Mouse (Mus musculus) stomach, postnatal 0 days (tissue): ENCODE results near the gene Als2.

Source experiments
- CTCF ChIP-seq: IDR thresholded peaks from 2 replicates; pipeline ENCODE4 v1.5.1; 2016; ENCODE audit warnings: antibody characterized with exemption, low read depth, mild to moderate bottlenecking, moderate library complexity
- EP300 ChIP-seq: optimal IDR thresholded peaks from 2 replicates; pipeline ENCODE3; 2016; ENCODE audit warnings: antibody characterized with exemption

- TF ChIP-seq CTCF, result no peak
- TF ChIP-seq EP300, result no peak
Measured at GRCm38 (mm10) chr1:59183045-59183444, 54.0 kb downstream of the Als2 start.
